Mouse (Mus musculus): Measurements from ENCODE around the gene Cdh4.

DNA sequence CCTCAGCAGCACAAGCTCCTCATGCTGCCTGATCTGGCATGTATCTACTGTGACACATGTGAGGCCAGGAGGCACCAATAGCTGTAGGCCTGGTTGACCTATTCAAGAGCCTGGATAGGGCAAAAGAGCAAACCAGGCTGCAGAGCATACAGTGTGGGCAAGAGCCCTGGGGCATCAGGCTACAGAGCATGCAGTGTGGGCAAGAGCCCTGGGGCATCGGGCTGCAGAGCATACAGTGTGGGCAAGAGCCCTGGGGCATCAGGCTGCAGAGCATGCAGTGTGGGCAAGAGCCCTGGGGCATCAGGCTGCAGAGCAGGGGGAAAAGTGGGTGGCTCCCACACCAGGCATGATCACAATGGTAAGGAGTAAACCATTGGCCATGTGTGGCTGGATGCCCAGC lies 300.2 kb downstream of the Cdh4 start:
- TF ChIP-seq E2F4 (IDR thresholded peaks at IDR 0.05; ENCODE audit: insufficient read depth) (no peak), CEBPB (IDR thresholded peaks at IDR 0.05; ENCODE audit: insufficient read depth, poor library complexity, severe bottlenecking) (no peak), POLR2A (IDR thresholded peaks at IDR 0.05; ENCODE audit: insufficient read length, low read depth) (no peak)

Data from myocyte (in vitro differentiated cells).